Mouse (Mus musculus) intestine, postnatal 0 days (tissue): ENCODE measurements around the gene Gpx8. TPM values are rescaled to one million over a fixed set of nuclear protein-coding genes. Genes with fewer than 3 reads are reported as not detected.

ENCODE experiments used
- ATAC-seq: fragments of 200-750 bp; cut with Nextera tagmentation; 2 replicates; pipeline ENCODE4 v1.8.0; 2017; ENCODE audit warnings: mild to moderate bottlenecking, moderate TSS enrichment, moderate library complexity
- H3K27ac ChIP-seq: fragments of 300-500 bp; sonication (generic); 2 replicates; pipeline ENCODE4 v1.5.1; 2014; ENCODE audit warnings: mild to moderate bottlenecking, low read depth, low read length, moderate library complexity
- H3K27me3 ChIP-seq: fragments of 300-500 bp; sonication (generic); replicated peaks from 2 replicates; pipeline ENCODE4 v1.6.1; 2014; ENCODE audit warnings: low read length, mixed read lengths; ENCODE audit not compliant: control insufficient read depth, insufficient read depth
- H3K36me3 ChIP-seq: fragments of 300-500 bp; sonication (generic); 2 replicates; pipeline ENCODE4 v1.6.1; 2014; ENCODE audit warnings: mild to moderate bottlenecking, moderate library complexity; ENCODE audit not compliant: control insufficient read depth, insufficient read depth
- H3K4me1 ChIP-seq: fragments of 300-500 bp; sonication (generic); replicated peaks from 2 replicates; pipeline ENCODE4 v1.6.1; 2014; ENCODE audit warnings: antibody characterized with exemption, low read length, mixed read lengths; ENCODE audit not compliant: control insufficient read depth, insufficient read depth
- H3K4me2 ChIP-seq: fragments of 300-500 bp; sonication (generic); replicated peaks from 2 replicates; pipeline ENCODE4 v1.6.1; 2014; ENCODE audit warnings: low read depth, mild to moderate bottlenecking, moderate library complexity
- H3K4me3 ChIP-seq: fragments of 300-500 bp; sonication (generic); 2 replicates; pipeline ENCODE4 v1.5.1; 2014; ENCODE audit warnings: low read depth, low read length
- H3K9ac ChIP-seq: fragments of 300-500 bp; sonication (generic); 2 replicates; pipeline ENCODE4 v1.6.1; 2014; ENCODE audit warnings: mild to moderate bottlenecking, low read depth, low read length
- H3K9me3 ChIP-seq: fragments of 300-500 bp; sonication (generic); 2 replicates; pipeline ENCODE4 v1.6.1; 2016; ENCODE audit warnings: mixed run types; ENCODE audit not compliant: control insufficient read depth
- CTCF ChIP-seq: sonication (generic); IDR thresholded peaks from 2 replicates; pipeline ENCODE4 v1.5.1; 2016; ENCODE audit warnings: low read depth, mild to moderate bottlenecking, control low read depth, antibody characterized with exemption, moderate library complexity
- WGBS: fragments of 180-500 bp; shearing (Covaris S2); extraction: QIAGEN DNeasy Blood & Tissue Kit; methylation state at CpG from one replicate; pipeline ENCODE4 v1.1.7; 2014; 5-methylcytosine and 5-hydroxymethylcytosine counted together
- polyA plus RNA-seq: library from polyadenylated mRNA; unstranded; fragments of >200 nt; fragmentation: Nextera tagmentation; extraction: Ambion mirVana; gene quantifications from 2 replicates; pipeline ENCODE4 v1.2.1, GENCODE M21; 2015

The Gpx8 gene
- polyA plus RNA-seq, 1 experiment from 2014 or later: 51.7 TPM

GRCm38 (mm10) chr13:113012683-113013082 is 33.5 kb downstream of the Gpx8 start:
- H3K4me3 ChIP-seq: peak overlapping the region; percentile 35; the same call in 1 of the 2 replicates
- ATAC-seq: no peak
- peak overlapping the region; percentile 52 for H3K4me2 ChIP-seq
- H3K9ac ChIP-seq: no peak overlapping the region
- H3K27me3 ChIP-seq: 0 out of 2 replicates have a peak, but pooled peaks cover 5% of the 10 kb centered on the region
- no peaks in the 10 kb centered on the region for H3K9me3 ChIP-seq
- 76% methylated on average over 6 of the region's 6 CpGs for WGBS
- no peaks in the 10 kb centered on the region for H3K36me3 ChIP-seq
- H3K4me1 ChIP-seq: no peaks in the 10 kb centered on the region
- no peak for TF ChIP-seq CTCF
- no peak overlapping the region for H3K27ac ChIP-seq

- Histone ChIP-seq H3K4me2 (peak overlapping the region; percentile 4; the same call in 1 of the 2 replicates), H3K9me3 (no peaks in the 10 kb centered on the region), H3K4me3 (no peak overlapping the region), H3K27me3 (peaks cover 38% of the 10 kb centered on the region), H3K4me1 (no peaks in the 10 kb centered on the region), H3K36me3 (no peaks in the 10 kb centered on the region), H3K27ac (no peak overlapping the region), H3K9ac (no peak overlapping the region)
- ATAC-seq: peak; percentile 90
- no peak for TF ChIP-seq CTCF
- 29% methylated on average over 9 of the region's 9 CpGs for WGBS
Measured at GRCm38 (mm10) chr13:113000576-113001318, 45.5 kb downstream of the Gpx8 start.

GRCm38 (mm10) chr13:113000090-113000489 is 46.1 kb downstream of the Gpx8 start:
- WGBS: 60% methylated on average over 3 of the region's 3 CpGs
- H3K9ac ChIP-seq: no peak overlapping the region
- H3K27ac ChIP-seq: no peak overlapping the region
- peaks cover 43% of the 10 kb centered on the region for H3K27me3 ChIP-seq
- H3K9me3 ChIP-seq: no peaks in the 10 kb centered on the region
- no peaks in the 10 kb centered on the region for H3K36me3 ChIP-seq
- TF ChIP-seq CTCF: no peak
- no peaks in the 10 kb centered on the region for H3K4me1 ChIP-seq
- H3K4me3 ChIP-seq: no peak overlapping the region
- no peak overlapping the region for H3K4me2 ChIP-seq
- ATAC-seq: no peak

- no peaks in the 10 kb centered on the region for H3K9me3 ChIP-seq
- no peak for TF ChIP-seq CTCF
- peak overlapping the region; percentile 74 for H3K4me2 ChIP-seq
- H3K4me1 ChIP-seq: 0 out of 2 replicates have a peak, but pooled peaks cover 2% of the 10 kb centered on the region
- no peak overlapping the region for H3K27ac ChIP-seq
- peaks cover 58% of the 10 kb centered on the region for H3K27me3 ChIP-seq
- H3K36me3 ChIP-seq: no peaks in the 10 kb centered on the region
- H3K9ac ChIP-seq: no peak overlapping the region; the same call in 1 of the 2 replicates
- 2% methylated on average over 46 of the region's 46 CpGs for WGBS
- peak overlapping the region; percentile 39 for H3K4me3 ChIP-seq
- ATAC-seq: peak; percentile 31
Measured at GRCm38 (mm10) chr13:112998427-112999201, 47.6 kb downstream of the Gpx8 start.

- H3K27me3 ChIP-seq: peaks cover 68% of the 10 kb centered on the region
- no peak for ATAC-seq
- H3K4me1 ChIP-seq: 0 out of 2 replicates have a peak, but pooled peaks cover 3% of the 10 kb centered on the region
- H3K36me3 ChIP-seq: no peaks in the 10 kb centered on the region
- H3K9me3 ChIP-seq: no peaks in the 10 kb centered on the region
- H3K9ac ChIP-seq: no peak overlapping the region
- no peak overlapping the region for H3K4me2 ChIP-seq
- TF ChIP-seq CTCF: no peak
- no peak overlapping the region for H3K27ac ChIP-seq
- H3K4me3 ChIP-seq: no peak overlapping the region
- WGBS: 69% methylated on average over 6 of the region's 6 CpGs
Measured at GRCm38 (mm10) chr13:112997369-112997768, 48.8 kb downstream of the Gpx8 start.

GRCm38 (mm10) chr13:112996407-112996806 is 49.8 kb downstream of the Gpx8 start:
- no peak for ATAC-seq
- no peaks in the 10 kb centered on the region for H3K36me3 ChIP-seq
- no peak overlapping the region for H3K9ac ChIP-seq
- 0 out of 2 replicates have a peak, but pooled peaks cover 3% of the 10 kb centered on the region for H3K4me1 ChIP-seq
- H3K27me3 ChIP-seq: peaks cover 72% of the 10 kb centered on the region
- no peak overlapping the region for H3K4me2 ChIP-seq
- H3K27ac ChIP-seq: no peak overlapping the region
- no peak for TF ChIP-seq CTCF
- no peak overlapping the region for H3K4me3 ChIP-seq
- 45% methylated on average over 4 of the region's 4 CpGs for WGBS
- H3K9me3 ChIP-seq: no peaks in the 10 kb centered on the region
